Mouse (Mus musculus) liver, embryonic 14.5 days (tissue): ENCODE data around the gene Fam234b.

Source experiments
- CTCF ChIP-seq: IDR thresholded peaks from 2 replicates; pipeline ENCODE4 v1.5.1; 2016; ENCODE audit warnings: antibody characterized with exemption, low read depth, control low read depth
- EP300 ChIP-seq: IDR thresholded peaks from 2 replicates; pipeline ENCODE4 v1.6.1; 2016; ENCODE audit warnings: antibody characterized with exemption, low read depth

- TF ChIP-seq CTCF (no peak), EP300 (no peak)
These were observed 9.1 kb downstream of the Fam234b start for GRCm38 (mm10) chr6:135206909-135207308.
